Mouse (Mus musculus): ENCODE data around the gene Otoa. TPM values are rescaled to one million over a fixed set of nuclear protein-coding genes. Genes with fewer than 3 reads are reported as not detected.

Gene Otoa
- 0.10 and 0.41 TPM in 2 replicates for polyA plus RNA-seq (2015; fragmentation: Nextera tagmentation; extraction: Ambion mirVana)

- Histone ChIP-seq H3K9ac (no peak within 1 kb of the TSS), H3K36me3 (peaks cover 18% of the 10 kb centered on the region), H3K4me2 (no peak within 1 kb of the TSS), H3K27me3 (no peaks in the 10 kb centered on the region), H3K27ac (no peak within 1 kb of the TSS), H3K4me1 (peaks cover 22% of the 10 kb centered on the region), H3K9me3 (no peaks in the 10 kb centered on the region), H3K4me3 (no peak within 1 kb of the TSS)
- 70% methylated on average over 4 of the region's 4 CpGs for WGBS
- ATAC-seq (ENCODE audit: insufficient number of reproducible peaks, low FRiP score, low TSS enrichment, low read depth): no peak
Measured at GRCm38 (mm10) chr7:121081350-121081749, at the start of gene Otoa. Gene Otoa, plus strand, starts transcription at chr7:121081650.

DNA sequence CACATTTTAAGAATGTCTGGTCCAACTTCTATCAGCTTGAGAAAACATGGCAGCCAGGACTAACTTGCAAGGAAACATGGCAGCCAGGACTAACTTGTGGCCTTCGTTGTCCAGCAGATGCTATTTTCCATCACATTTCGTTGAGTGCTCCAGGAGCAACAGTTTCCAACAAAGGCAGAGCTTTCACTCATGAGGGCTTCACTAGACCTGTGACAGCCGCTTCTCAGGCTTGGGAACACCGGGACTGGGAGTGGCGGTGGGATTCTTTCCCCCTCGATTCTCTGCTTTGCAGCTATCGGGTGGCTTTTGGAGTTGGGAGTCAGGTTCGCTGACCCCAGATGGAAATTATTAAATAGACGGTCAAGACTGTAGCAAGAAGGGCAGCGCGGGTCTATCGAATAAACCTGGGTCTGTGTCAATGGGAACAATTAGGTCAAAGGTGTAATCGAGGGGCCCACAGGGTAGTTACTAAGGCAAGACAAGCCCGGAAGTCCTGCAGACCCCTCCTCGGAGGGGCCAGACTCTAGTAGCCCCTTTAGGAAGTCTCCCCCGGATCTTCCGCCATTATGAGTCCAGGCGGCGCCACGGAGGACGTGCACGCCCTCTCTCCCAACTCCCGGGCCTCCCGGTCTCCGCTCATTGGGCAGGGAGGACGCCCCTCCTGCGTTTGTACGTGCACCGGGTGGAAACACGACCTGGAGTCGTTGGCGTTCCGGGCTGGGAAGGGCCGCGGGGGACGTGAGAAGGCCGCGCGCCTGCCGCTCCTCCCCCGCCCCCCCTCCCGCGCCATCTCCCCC is 47.4 kb upstream of the Otoa start, which contains the start of gene Mettl9:
TSS of gene Mettl9 (plus strand) at position 590 of the 797 bp plus-strand sequence.
- Histone ChIP-seq H3K27ac (peak within 1 kb of the TSS; percentile 97), H3K36me3 (no peaks in the 10 kb centered on the region), H3K9ac (peak within 1 kb of the TSS; percentile 99), H3K27me3 (0 out of 2 replicates have a peak, but pooled peaks cover 5% of the 10 kb centered on the region), H3K4me1 (peaks cover 28% of the 10 kb centered on the region), H3K4me2 (peak within 1 kb of the TSS; percentile 65), H3K4me3 (peak within 1 kb of the TSS; percentile 96), H3K9me3 (no peaks in the 10 kb centered on the region)
- peak; percentile 96 for ATAC-seq (ENCODE audit: insufficient number of reproducible peaks, low FRiP score, low TSS enrichment, low read depth)
- 2% methylated on average over 36 of the region's 43 CpGs for WGBS

- under 1% methylated on average over 31 of the region's 63 CpGs for WGBS
- Histone ChIP-seq H3K36me3 (no peaks in the 10 kb centered on the region), H3K4me2 (peak overlapping the region; percentile 56), H3K9ac (peak overlapping the region; percentile 99), H3K9me3 (no peaks in the 10 kb centered on the region), H3K4me3 (peak overlapping the region; percentile 96), H3K4me1 (peaks cover 34% of the 10 kb centered on the region), H3K27me3 (0 out of 2 replicates have a peak, but pooled peaks cover 5% of the 10 kb centered on the region), H3K27ac (peak overlapping the region; percentile 97)
- ATAC-seq (ENCODE audit: insufficient number of reproducible peaks, low FRiP score, low TSS enrichment, low read depth): peak; percentile 64
Measured at GRCm38 (mm10) chr7:121034701-121035141, 46.7 kb upstream of the Otoa start.

DNA sequence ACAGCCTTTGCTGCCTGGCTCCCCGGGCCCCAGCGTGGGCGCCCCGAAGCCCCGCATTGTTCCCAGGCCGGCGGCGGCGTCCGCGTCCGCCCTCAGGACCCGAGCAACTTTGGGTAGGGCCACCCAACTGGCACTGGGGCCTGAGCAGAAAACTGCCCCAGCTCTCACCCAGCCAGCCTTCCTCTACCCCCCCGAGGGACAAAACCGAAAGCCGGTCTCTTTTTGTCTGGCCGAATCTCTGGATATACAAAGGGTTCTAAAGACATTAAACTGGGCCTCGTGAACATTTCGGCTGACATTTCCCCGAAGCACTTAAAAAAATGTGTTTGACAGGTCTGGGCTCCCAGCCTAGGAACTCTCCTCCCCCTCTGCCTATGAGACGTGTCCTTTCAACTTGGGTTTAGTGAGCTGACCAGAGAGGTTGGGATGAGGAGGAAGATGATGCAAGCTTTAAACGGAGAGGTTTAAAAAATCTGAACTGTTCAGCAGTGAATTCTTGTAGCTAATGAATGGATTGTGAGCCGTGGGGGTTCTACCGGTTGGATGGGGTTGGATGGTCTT is 46.2 kb upstream of the Otoa start:
- Histone ChIP-seq H3K27me3 (0 out of 2 replicates have a peak, but pooled peaks cover 5% of the 10 kb centered on the region), H3K36me3 (no peaks in the 10 kb centered on the region), H3K9ac (peak overlapping the region; percentile 99), H3K9me3 (no peaks in the 10 kb centered on the region), H3K4me1 (peaks cover 39% of the 10 kb centered on the region), H3K4me3 (peak overlapping the region; percentile 96), H3K27ac (peak overlapping the region; percentile 97), H3K4me2 (peak overlapping the region; percentile 56)
- no peak for ATAC-seq (ENCODE audit: insufficient number of reproducible peaks, low FRiP score, low TSS enrichment, low read depth)
- WGBS: under 1% methylated on average over 21 of the region's 24 CpGs

DNA sequence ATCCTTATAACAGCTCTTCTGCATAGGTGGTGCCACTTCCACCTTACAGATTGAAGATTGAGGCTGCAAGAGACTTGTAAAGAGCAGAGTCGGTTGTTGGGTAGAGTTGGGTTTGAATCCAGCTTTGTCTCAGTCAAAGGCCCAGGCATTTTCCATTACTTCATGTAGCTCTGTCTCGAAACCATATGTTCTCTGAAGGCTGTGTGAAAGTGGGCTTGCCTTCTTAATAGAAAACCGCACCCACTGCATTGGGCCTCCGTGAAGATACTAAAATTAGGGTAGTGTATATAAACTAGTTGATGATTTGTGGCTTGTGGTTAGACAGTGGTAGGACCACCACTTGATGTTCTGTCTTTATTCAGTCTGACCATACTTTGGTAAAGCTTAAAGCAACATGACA is 40.9 kb upstream of the Otoa start:
- H3K36me3 ChIP-seq: no peaks in the 10 kb centered on the region
- ATAC-seq (ENCODE audit: insufficient number of reproducible peaks, low FRiP score, low TSS enrichment, low read depth): no peak
- 42% methylated on average over 4 of the region's 4 CpGs for WGBS
- peaks cover 59% of the 10 kb centered on the region for H3K4me1 ChIP-seq
- H3K4me3 ChIP-seq: no peak overlapping the region
- H3K27me3 ChIP-seq: no peaks in the 10 kb centered on the region
- no peak overlapping the region for H3K4me2 ChIP-seq
- H3K9me3 ChIP-seq: no peaks in the 10 kb centered on the region
- no peak overlapping the region for H3K9ac ChIP-seq
- H3K27ac ChIP-seq: peak overlapping the region; percentile 33; the same call in 1 of the 2 replicates

DNA sequence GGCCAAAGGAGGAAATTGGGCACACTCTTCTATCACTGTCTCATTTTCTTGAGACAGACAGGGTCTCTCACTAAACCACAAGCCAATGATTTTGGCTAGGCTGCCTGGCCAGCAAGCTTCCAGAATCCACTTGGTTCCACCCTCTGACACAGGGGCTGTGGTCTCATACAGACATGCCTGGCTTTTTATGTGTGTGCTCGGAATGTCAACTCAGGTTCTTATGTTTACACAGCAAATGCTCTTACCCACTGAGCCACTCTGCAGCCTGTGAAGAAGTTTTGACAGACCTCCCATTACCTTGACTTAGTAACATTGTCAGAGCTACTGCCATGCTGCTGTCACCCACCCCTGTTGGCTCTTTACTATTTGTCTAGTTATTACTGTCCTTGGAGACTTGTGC is 39.5 kb upstream of the Otoa start:
- H3K9me3 ChIP-seq: no peaks in the 10 kb centered on the region
- no peaks in the 10 kb centered on the region for H3K36me3 ChIP-seq
- no peak overlapping the region for H3K4me3 ChIP-seq
- WGBS: 47% methylated on average over 1 of the region's 1 CpGs
- no peak for ATAC-seq (ENCODE audit: insufficient number of reproducible peaks, low FRiP score, low TSS enrichment, low read depth)
- H3K9ac ChIP-seq: no peak overlapping the region
- peaks cover 50% of the 10 kb centered on the region for H3K4me1 ChIP-seq
- H3K27me3 ChIP-seq: no peaks in the 10 kb centered on the region
- H3K27ac ChIP-seq: no peak overlapping the region
- no peak overlapping the region for H3K4me2 ChIP-seq

DNA sequence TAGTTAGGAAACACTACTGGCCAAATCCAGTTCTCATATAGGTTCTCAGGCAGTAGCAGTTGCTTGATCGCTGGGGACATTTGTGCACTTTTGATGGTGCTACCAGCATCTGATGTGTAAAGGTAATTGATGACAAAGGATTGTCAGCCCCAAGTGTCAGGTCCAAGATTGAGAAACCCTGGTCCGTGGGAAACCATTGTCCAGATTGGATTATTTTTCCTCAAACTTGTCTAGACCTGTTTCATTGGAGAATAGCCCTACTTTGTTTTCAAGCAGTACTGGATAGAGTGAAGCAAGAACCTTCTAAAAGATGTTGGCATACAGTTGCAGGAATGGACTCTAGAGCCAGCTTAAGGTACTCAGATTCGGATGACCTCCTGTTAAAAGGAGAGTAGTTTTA is 38.4 kb upstream of the Otoa start:
- ATAC-seq (ENCODE audit: insufficient number of reproducible peaks, low FRiP score, low TSS enrichment, low read depth): no peak
- H3K27me3 ChIP-seq: no peaks in the 10 kb centered on the region
- no peaks in the 10 kb centered on the region for H3K9me3 ChIP-seq
- WGBS: 84% methylated on average over 3 of the region's 3 CpGs
- peaks cover 40% of the 10 kb centered on the region for H3K4me1 ChIP-seq
- no peak overlapping the region for H3K4me2 ChIP-seq
- no peak overlapping the region for H3K27ac ChIP-seq
- no peak overlapping the region for H3K9ac ChIP-seq
- no peak overlapping the region for H3K4me3 ChIP-seq
- H3K36me3 ChIP-seq: 0 out of 2 replicates have a peak, but pooled peaks cover under 1% of the 10 kb centered on the region

DNA sequence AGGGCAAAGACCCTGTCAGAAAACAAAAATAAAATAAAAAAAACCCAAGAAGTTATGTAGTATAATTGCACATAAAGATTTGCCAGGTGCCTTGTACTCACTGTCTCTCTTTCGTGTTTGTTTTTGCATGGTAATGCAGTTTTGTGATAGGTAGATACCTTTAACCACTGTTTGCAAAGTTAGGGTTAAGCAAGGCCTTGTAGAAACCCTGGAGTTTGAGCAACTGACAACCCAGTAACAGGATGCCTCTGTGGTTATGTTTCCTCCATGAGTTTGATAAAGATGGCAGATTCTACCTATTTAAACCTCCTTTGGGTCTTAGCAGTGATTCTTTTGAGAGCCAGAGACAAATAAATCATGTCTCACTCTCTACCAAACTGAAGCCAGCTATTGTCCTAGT is 37.9 kb upstream of the Otoa start:
- no peak overlapping the region for H3K4me3 ChIP-seq
- no peaks in the 10 kb centered on the region for H3K9me3 ChIP-seq
- H3K4me1 ChIP-seq: peaks cover 38% of the 10 kb centered on the region
- no peak overlapping the region for H3K9ac ChIP-seq
- peaks cover 6% of the 10 kb centered on the region; the same call in 1 of the 2 replicates for H3K36me3 ChIP-seq
- ATAC-seq (ENCODE audit: insufficient number of reproducible peaks, low FRiP score, low TSS enrichment, low read depth): no peak
- H3K27ac ChIP-seq: no peak overlapping the region
- no peak overlapping the region for H3K4me2 ChIP-seq
- 90% methylated on average over 1 of the region's 1 CpGs for WGBS
- H3K27me3 ChIP-seq: no peaks in the 10 kb centered on the region

DNA sequence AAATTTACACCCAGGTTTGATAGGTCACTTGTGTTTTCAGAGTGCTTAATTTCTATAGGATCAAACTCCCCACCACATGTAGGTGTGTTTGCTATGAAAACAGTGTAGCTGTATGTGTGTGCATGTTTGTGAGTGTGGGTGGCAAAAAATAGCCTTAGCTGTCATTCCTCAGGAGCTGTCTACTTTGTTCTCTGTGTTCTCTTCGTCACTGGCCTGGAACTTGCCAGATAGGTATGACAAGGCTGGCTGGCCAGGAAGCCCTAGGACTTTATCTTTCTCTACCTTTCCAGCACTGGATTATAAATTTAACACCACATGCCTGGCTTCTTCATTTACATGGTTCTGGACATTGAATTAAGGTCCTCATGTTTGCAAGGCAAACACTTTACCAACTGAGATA is 37.2 kb upstream of the Otoa start:
- H3K27me3 ChIP-seq: no peaks in the 10 kb centered on the region
- no peak overlapping the region for H3K4me3 ChIP-seq
- H3K27ac ChIP-seq: no peak overlapping the region
- H3K36me3 ChIP-seq: peaks cover 6% of the 10 kb centered on the region; the same call in 1 of the 2 replicates
- H3K4me1 ChIP-seq: peaks cover 33% of the 10 kb centered on the region
- 73% methylated on average over 1 of the region's 1 CpGs for WGBS
- H3K9me3 ChIP-seq: no peaks in the 10 kb centered on the region
- no peak overlapping the region for H3K9ac ChIP-seq
- ATAC-seq (ENCODE audit: insufficient number of reproducible peaks, low FRiP score, low TSS enrichment, low read depth): no peak
- H3K4me2 ChIP-seq: no peak overlapping the region

GRCm38 (mm10) chr7:121045671-121046453 is 35.6 kb upstream of the Otoa start:
- Histone ChIP-seq H3K36me3 (peaks cover 6% of the 10 kb centered on the region; the same call in 1 of the 2 replicates), H3K4me2 (no peak overlapping the region), H3K9me3 (no peaks in the 10 kb centered on the region), H3K27me3 (no peaks in the 10 kb centered on the region), H3K4me1 (peaks cover 18% of the 10 kb centered on the region; the same call in 1 of the 2 replicates), H3K9ac (no peak overlapping the region), H3K4me3 (no peak overlapping the region), H3K27ac (no peak overlapping the region)
- ATAC-seq (ENCODE audit: insufficient number of reproducible peaks, low FRiP score, low TSS enrichment, low read depth): no peak
- WGBS: 73% methylated on average over 6 of the region's 6 CpGs

- WGBS: 89% methylated on average over 2 of the region's 2 CpGs
- H3K4me2 ChIP-seq: no peak overlapping the region
- H3K9ac ChIP-seq: no peak overlapping the region
- H3K4me1 ChIP-seq: 0 out of 2 replicates have a peak, but pooled peaks cover 6% of the 10 kb centered on the region
- no peak for ATAC-seq (ENCODE audit: insufficient number of reproducible peaks, low FRiP score, low TSS enrichment, low read depth)
- peaks cover 12% of the 10 kb centered on the region; the same call in 1 of the 2 replicates for H3K36me3 ChIP-seq
- no peaks in the 10 kb centered on the region for H3K27me3 ChIP-seq
- no peak overlapping the region for H3K27ac ChIP-seq
- H3K4me3 ChIP-seq: no peak overlapping the region
- no peaks in the 10 kb centered on the region for H3K9me3 ChIP-seq
Measured at GRCm38 (mm10) chr7:121047624-121048023, 33.8 kb upstream of the Otoa start.

Measured in limb, embryonic 15.5 days (tissue).